Mouse (Mus musculus) C2C12 (cell line): ENCODE results near the gene Unc93a.
"Not testable (repeated sequence)": the region's sequence is repeated elsewhere in the genome, so short reads cannot be mapped to it uniquely, and the experiment has no call there.

Source experiments
- CTCF ChIP-seq: IDR thresholded peaks from one replicate; pipeline ENCODE4 v1.5.1; 2011; ENCODE audit not compliant: control insufficient read depth, insufficient read depth, insufficient read length
- MAX ChIP-seq: IDR thresholded peaks from one replicate; pipeline ENCODE4 v1.6.1; 2011; ENCODE audit warnings: mild to moderate bottlenecking, control low read depth
- MYOD1 ChIP-seq: IDR thresholded peaks from one replicate; pipeline ENCODE4 v1.6.1; 2011; ENCODE audit warnings: low read depth; ENCODE audit not compliant: control insufficient read depth, insufficient read length
- USF1 ChIP-seq: IDR thresholded peaks from one replicate; pipeline ENCODE4 v1.6.1; 2011; ENCODE audit warnings: low read depth, mild to moderate bottlenecking, control low read depth, moderate library complexity

DNA sequence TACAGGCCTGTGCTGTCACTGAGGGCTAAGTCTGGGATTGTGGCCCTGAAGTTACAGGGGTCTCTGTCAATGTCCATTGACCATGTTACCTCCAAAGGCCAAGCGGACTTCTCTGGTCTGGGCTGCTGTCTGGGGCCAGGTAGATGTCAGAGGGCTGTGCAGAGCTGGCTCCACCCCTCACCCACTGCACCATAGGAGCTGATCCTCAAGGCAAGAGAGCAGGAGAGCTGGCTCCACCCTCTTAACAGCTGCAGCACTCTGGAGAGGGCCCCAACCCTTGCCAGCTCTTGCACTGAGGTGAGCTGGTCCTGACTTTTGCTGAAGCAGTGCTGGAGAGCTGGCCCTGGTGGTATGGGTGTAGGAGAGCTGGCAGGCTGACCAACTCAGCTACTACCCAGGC is 46.2 kb upstream of the Unc93a start:
- TF ChIP-seq MYOD1, CTCF, USF1, MAX: not testable (repeated sequence)
